Mouse (Mus musculus) Muller cell, postnatal 12 days (primary cell): ENCODE results near the gene Coch.
"Not testable (repeated sequence)": the region's sequence is repeated elsewhere in the genome, so short reads cannot be mapped to it uniquely, and the experiment has no call there.

ENCODE experiments used
- DNase-seq: peaks from one replicate; pipeline ENCODE4 v3.0.0-alpha.2; 2015; ENCODE audit errors: inconsistent ontology term

Coch gene

DNA sequence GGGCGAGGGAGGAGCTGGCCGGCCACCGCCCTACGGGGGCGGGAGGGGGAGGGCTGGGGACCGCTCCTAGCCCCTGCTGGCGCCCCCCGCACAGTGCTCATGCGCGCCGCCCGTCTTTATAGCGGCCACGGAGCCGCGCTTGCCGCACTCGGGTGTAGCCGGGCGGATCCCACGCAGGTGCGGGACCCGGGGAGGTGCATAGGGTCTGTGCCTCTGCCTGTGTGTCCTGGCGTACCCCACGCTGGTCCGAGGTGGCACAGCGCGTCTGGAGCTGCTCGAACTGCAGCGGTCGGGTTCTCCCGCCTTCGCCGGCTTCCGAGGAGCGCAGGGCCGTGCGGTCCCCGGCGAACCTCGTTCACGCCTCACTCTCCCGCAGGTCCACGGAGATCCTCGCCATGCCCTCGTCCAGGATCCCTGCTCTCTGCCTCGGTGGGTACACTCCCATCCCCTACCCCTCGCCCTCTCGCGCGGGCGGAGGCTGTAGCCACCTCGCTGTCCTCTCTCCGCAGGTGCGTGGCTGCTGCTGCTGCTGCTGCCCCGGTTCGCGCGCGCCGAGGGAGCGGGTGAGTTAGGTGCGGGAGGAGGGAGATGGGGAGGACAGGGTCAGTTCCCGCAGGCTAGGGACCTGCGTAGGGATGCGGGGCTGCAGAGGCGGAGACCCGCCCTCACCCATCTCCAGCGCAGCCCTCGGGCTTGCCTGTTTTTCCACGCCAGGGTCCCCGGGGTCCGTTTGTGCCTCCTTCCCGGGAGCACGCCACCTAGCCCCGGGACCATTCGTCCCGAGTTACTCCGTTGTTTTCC lies at the start of gene Coch:
Gene Coch (plus strand): TSS at position 113 of the 801 bp plus-strand sequence.
- peak; percentile 34 for DNase-seq

DNA sequence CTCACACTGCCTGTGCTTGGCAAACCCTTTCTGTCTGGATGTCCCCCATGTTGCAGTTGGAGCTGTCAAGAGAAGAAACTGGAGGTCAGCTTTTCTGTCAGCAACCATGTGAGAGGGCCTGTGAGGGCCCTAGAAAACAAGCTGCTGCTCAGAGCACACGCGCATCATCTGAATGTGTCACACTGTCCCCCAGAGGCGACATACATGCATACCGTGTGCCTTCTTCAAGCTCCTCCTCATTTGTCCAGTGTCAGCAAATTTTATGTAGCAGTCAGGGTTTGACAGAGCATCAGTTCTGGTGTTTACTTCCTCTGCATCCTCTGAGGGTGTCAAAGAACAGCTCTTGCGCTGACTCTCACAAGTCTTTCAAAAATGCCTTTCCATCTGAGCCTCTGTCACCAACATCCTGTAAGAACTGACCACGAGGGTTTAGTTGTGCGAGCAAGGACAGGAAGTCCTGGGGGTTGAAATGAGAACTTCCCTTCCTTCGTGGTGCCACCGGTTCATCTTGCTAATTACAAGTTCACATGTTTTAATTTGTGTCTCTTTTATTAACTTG lies 49.7 kb upstream of the Coch start:
- no peak for DNase-seq

DNA sequence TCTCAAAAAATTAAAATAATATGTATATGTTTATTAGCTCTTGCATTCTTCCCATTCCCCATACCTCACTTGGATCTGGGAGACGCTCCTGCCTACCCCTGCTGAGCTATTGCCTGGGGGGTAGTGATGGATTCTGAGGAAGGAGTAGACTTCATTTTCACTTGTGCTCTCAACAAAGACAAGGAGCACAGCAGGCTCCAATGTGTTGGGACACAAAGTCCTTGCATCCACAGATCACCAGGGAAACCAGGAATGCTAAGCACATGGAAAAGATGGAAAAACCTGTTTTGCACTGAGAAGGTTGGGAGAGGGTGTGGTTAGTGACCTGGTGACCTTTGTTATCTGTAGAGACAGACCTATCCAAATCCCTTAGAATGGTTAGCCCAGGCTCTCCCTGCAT lies 38.1 kb upstream of the Coch start:
- DNase-seq: no peak

GRCm38 (mm10) chr12:51561416-51561815 lies 31.7 kb upstream of the Coch start:
- no peak for DNase-seq

GRCm38 (mm10) chr12:51567225-51567624 lies 25.9 kb upstream of the Coch start:
- DNase-seq: no peak

DNA sequence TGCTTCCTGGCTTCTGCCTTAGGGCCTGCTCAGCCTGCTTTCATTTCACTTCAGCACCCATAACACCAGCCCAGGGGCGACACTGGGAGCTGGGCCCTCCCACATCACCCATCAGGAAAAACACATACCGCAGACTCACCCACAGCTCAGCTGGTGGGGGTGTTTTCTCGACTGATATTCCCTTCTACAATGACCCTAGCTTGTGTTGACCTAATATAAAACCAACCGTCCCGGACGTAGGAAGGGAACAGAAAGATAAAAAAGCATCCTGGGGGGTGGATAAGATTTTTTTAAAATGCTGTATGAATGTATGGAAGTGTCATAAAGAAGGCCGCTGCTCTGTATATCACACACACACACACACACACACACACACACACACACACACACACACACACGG lies 23.7 kb upstream of the Coch start:
- no peak for DNase-seq

DNA sequence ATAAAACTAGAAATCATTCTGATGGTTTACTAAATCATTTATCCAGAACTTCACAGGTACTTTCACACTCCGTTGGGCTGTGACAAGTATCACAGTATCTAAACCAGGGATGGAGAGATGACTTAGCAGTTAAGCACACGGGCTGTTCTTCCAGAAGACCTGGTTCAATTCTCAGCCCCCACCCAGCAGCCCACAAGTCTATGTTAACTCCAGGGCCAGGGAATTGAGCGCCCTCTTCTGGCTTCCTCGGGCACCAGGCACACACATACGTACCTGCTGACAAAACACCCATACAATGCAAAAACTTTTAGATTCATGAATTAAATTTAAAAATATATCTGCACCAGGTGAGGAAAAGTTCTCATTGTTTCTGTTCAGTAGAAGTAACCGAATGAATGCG lies 23.2 kb upstream of the Coch start:
- DNase-seq: no peak

- DNase-seq: no peak
These were observed 20.5 kb upstream of the Coch start for GRCm38 (mm10) chr12:51572651-51573050.

DNA sequence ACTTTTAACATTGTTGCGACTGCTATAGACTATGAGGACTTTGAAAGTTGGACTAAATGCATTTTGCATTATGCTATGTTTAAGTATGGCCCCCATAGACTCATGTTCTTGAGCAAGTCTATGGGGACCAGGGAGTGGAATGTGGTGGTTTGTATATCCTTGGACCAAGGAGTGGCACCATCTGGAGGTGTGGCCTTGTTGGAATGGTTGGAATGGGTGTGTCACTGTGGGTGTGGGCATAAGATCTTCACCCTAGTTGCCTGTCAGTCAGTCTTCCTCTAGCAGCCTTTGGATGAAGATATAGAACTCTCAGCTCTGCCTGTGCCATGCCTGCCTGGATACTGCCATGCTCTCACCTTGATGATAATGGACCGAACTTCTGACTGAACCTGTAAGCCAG lies 15.3 kb upstream of the Coch start:
- DNase-seq: not testable (repeated sequence)

DNA sequence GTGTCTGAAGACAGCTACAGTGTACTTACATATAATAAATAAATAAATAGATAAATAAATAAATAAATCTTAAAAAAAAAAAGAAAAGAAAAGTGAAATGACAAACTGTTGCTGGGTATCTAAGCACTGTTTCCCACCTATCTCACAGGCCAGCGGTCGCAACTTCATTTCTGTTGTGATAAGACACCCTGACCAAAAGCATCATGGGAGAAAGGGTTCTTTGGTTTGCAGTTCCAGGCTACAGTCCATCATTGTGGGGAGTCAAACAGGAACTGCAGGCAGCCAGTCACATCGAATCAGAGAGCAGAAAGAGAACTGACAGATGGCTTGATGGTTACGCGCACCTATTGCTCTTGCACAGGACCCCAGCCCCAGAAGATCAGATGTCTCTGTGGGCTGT lies 3.9 kb upstream of the Coch start:
- DNase-seq: no peak

- DNase-seq: no peak
These were observed 1.2 kb upstream of the Coch start for GRCm38 (mm10) chr12:51591921-51592320.

DNA sequence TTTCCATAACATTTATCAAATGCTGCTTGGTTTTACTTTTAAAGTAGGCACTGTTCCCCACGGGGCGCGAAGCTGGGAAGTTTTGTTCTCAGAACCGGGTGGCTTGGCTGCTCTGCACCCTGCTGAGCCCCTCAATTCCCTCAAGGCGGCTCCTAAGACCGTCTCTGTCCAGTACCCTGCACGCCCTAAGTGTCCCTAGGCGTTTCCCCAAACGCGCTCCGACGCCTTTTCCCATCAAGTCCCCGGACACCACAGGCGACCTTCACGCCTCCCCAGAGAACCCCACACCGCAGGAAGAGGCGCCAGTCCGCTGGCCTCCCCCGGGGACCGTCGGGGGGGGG lies 283 bp upstream of the Coch start:
- no peak for DNase-seq

- peak; percentile 26 for DNase-seq
These were observed 909 bp downstream of the Coch start for GRCm38 (mm10) chr12:51594030-51594470.

GRCm38 (mm10) chr12:51603306-51603705 lies 10.2 kb downstream of the Coch start:
- DNase-seq: no peak

DNA sequence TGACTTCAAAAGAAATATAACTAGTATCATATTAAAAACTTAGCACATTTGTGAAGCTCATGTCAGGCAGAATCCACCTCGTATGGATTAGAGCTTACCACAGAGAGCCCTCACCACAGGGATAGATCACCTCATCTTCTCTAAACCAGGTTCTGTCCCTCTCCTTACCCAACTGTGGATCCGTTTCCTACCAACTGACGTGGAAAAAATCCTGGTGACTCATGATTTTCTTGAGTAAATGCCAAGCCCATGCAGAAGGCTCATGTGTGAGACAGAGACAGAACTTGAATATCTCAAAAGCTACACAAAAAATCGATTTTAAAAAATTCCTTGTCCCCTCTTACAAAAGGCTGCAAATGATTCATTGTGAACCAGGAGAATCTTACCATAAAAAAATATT lies 13.0 kb downstream of the Coch start:
- DNase-seq: peak; percentile 61

DNA sequence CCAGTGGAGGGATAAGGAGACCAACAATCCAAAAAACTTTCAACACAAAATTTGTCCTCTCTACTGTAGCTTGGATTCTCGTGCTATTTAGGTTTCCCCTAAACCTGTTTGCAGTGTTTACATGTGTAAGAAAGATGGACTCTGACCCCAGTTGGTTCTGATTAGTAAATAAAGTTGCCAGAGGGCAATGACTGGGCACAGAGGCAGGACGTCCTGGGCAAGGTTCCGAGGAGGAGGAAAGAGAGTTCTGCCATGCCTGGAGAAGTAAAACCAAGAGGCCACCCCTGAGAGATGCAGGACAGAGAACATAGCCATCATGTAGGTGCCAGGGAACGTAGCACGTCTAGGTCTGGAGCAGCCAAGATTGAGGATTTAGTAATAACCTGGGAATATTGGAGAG lies 19.2 kb downstream of the Coch start:
- no peak for DNase-seq

DNA sequence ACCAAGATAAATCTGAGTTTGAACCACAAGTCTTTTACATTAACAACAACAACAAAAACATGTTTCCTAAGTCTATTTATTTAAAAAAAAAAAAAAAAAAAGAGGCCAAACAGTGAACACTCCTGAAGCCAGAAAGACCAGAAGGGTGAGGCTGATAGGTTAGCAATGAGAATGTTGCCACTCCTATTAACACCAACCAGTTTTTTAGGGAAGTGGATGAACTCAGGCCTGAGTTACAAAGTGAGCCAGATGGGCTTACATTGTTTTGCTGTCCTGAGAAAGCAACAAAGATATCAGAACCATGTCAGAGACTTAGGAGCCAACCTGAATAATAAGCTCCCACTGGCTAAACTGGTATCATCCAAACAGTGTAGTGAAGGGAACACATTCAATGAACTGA lies 27.4 kb downstream of the Coch start:
- no peak for DNase-seq

- no peak for DNase-seq
These were observed 28.0 kb downstream of the Coch start for GRCm38 (mm10) chr12:51621161-51621560.

- DNase-seq: no peak
These were observed 29.7 kb downstream of the Coch start for GRCm38 (mm10) chr12:51622670-51623365.

GRCm38 (mm10) chr12:51623366-51623694 lies 30.2 kb downstream of the Coch start:
- no peak for DNase-seq

DNA sequence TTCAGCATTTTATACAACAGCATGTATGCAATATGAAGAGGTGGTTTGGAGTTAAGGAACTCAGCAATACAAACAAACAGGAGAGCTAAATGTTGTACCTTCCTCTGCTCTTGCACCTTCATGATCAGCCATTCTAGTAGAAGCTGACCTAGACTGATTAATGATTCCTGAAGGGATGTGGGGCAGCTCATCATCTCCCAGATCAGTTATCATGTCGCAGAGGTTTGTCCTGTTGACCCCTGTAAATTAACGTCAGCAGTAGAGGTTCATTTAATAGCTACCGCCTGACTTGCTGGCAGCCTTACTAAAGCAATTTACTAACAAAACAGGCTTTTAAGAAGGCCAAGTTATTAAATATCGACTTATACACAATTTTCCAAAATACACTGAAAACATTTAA lies 40.3 kb downstream of the Coch start:
- no peak for DNase-seq

GRCm38 (mm10) chr12:51636260-51636659 lies 43.1 kb downstream of the Coch start:
- no peak for DNase-seq
